ENCODE assay signal across 10 mouse cellular contexts in the genomic region with DNA sequence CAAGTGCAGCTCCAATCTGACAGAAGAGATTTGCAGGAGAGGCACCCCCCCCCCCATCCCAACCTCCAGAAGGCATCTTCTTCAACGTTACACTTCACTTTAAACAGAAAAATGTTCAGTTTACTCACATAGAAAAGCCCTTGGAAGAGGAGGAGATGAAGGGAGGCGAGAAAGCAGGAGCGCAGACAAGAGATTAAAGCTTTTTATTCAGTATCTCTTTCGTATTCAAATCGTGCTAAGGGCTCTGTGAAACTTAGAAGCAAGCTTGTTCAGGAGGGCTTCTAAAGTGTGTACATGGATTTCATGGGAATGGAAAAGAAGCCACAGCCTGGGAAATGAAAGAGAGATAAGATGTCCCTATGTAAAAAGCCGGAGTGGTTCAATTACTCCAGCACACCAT.
DNase-seq lines count a peak whose midpoint lies in the region; ATAC-seq lines count a peak whose summit lies in the region.
"Had no signal": no experiment of that assay in that cellular context is flagged by ENCODE, and none has a peak within 500 bp of the region (broad histone marks: within the 10 kb centered on the region; RNA-seq: fewer than 3 reads in every experiment).

No protein-coding gene starts in this region.

- peak overlapping the region; percentile 30; the same call in 1 of the 2 replicates for H3K4me2 ChIP-seq in kidney, embryonic 14.5 days (replicated peaks; ENCODE audit: low read depth, low read length)
- peak overlapping the region; percentile 42 for H3K4me2 ChIP-seq in embryonic facial prominence, embryonic 14.5 days (ENCODE audit: low read depth, low read length)
- peak overlapping the region; percentile 45 for H3K4me2 ChIP-seq in hindbrain, embryonic 14.5 days (replicated peaks)
- H3K4me2 ChIP-seq in midbrain, embryonic 16.5 days (ENCODE audit: low read length) = peak overlapping the region; percentile 45
- H3K4me2 ChIP-seq: liver, embryonic 13.5 days had no signal

- peaks cover 15% of the 10 kb centered on the region; the same call in 1 of the 2 replicates for H3K4me1 ChIP-seq in kidney, embryonic 14.5 days (ENCODE audit: control insufficient read depth, insufficient read depth, low read length)
- H3K4me1 ChIP-seq in embryonic facial prominence, embryonic 14.5 days (ENCODE audit: control insufficient read depth, insufficient read depth, low read length) = peaks cover 16% of the 10 kb centered on the region
- H3K4me1 ChIP-seq in hindbrain, embryonic 14.5 days (replicated peaks; ENCODE audit: control insufficient read depth, insufficient read depth, low read length) = peaks cover 16% of the 10 kb centered on the region
- peaks cover 30% of the 10 kb centered on the region for H3K4me1 ChIP-seq in midbrain, embryonic 16.5 days (ENCODE audit: control insufficient read depth, insufficient read depth, low read length)
- H3K4me1 ChIP-seq: liver, embryonic 13.5 days had no signal

- DNase-seq in kidney, postnatal 36 days = no peak
- DNase-seq in embryonic facial prominence, embryonic 14.5 days (ENCODE audit: low spot score) = no peak
- DNase-seq in hindbrain, embryonic 14.5 days (ENCODE audit: low spot score) = peak; percentile 37
- DNase-seq in testis, postnatal 10 days (ENCODE audit: low spot score) = no peak
- DNase-seq in left cerebral cortex, adult 18-20 months (ENCODE audit: low spot score in 2 of 2) = no peak
- DNase-seq: gastrocnemius, postnatal 25 days; liver, embryonic 13.5 days had no signal

- no peaks in the 10 kb centered on the region for H3K27me3 ChIP-seq in kidney, embryonic 14.5 days (ENCODE audit: control insufficient read depth, insufficient read depth, low read length)
- 0 out of 2 replicates have a peak, but pooled peaks cover 3% of the 10 kb centered on the region for H3K27me3 ChIP-seq in embryonic facial prominence, embryonic 14.5 days (replicated peaks; ENCODE audit: control insufficient read depth, insufficient read depth, low read length)
- no peaks in the 10 kb centered on the region for H3K27me3 ChIP-seq in hindbrain, embryonic 14.5 days (ENCODE audit: control insufficient read depth, insufficient read depth, low read length)
- no peaks in the 10 kb centered on the region for H3K27me3 ChIP-seq in midbrain, embryonic 16.5 days (ENCODE audit: control insufficient read depth, insufficient read depth, low read depth, low read length)
- H3K27me3 ChIP-seq: liver, embryonic 13.5 days had no signal

- no peaks in the 10 kb centered on the region for H3K9me3 ChIP-seq in kidney, embryonic 14.5 days (ENCODE audit: control insufficient read depth, low read length)
- no peaks in the 10 kb centered on the region for H3K9me3 ChIP-seq in embryonic facial prominence, embryonic 14.5 days (ENCODE audit: control insufficient read depth, low read length)
- H3K9me3 ChIP-seq in hindbrain, embryonic 14.5 days (ENCODE audit: control insufficient read depth, low read length) = no peaks in the 10 kb centered on the region
- H3K9me3 ChIP-seq in midbrain, embryonic 16.5 days (replicated peaks; ENCODE audit: control insufficient read depth, low read length, poor library complexity, severe bottlenecking) = peaks cover 4% of the 10 kb centered on the region; the same call in 1 of the 2 replicates
- H3K9me3 ChIP-seq: liver, embryonic 13.5 days had no signal

- H3K27ac ChIP-seq in kidney, embryonic 14.5 days (ENCODE audit: low read depth, low read length) = no peak overlapping the region
- no peak overlapping the region for H3K27ac ChIP-seq in embryonic facial prominence, embryonic 14.5 days (replicated peaks; ENCODE audit: low read depth, low read length)
- H3K27ac ChIP-seq in hindbrain, embryonic 14.5 days = peak overlapping the region; percentile 59; the same call in 1 of the 2 replicates
- peak overlapping the region; percentile 33 for H3K27ac ChIP-seq in midbrain, embryonic 16.5 days (ENCODE audit: low read length)
- H3K27ac ChIP-seq: liver, embryonic 13.5 days had no signal

- no peaks in the 10 kb centered on the region for H3K36me3 ChIP-seq in kidney, embryonic 14.5 days (ENCODE audit: control insufficient read depth, insufficient read depth, low read length)
- H3K36me3 ChIP-seq in embryonic facial prominence, embryonic 14.5 days (ENCODE audit: control insufficient read depth, insufficient read depth, low read length) = no peaks in the 10 kb centered on the region
- H3K36me3 ChIP-seq in hindbrain, embryonic 14.5 days (replicated peaks; ENCODE audit: control insufficient read depth, insufficient read depth) = no peaks in the 10 kb centered on the region
- no peaks in the 10 kb centered on the region for H3K36me3 ChIP-seq in midbrain, embryonic 16.5 days (ENCODE audit: control insufficient read depth, insufficient read depth, low read length)
- H3K36me3 ChIP-seq: liver, embryonic 13.5 days had no signal

- no peak overlapping the region for H3K4me3 ChIP-seq in kidney, embryonic 14.5 days (ENCODE audit: low read length)
- H3K4me3 ChIP-seq in embryonic facial prominence, embryonic 14.5 days (ENCODE audit: low read depth, low read length) = peak overlapping the region; percentile 11; the same call in 1 of the 2 replicates
- no peak overlapping the region for H3K4me3 ChIP-seq in hindbrain, embryonic 14.5 days (replicated peaks; ENCODE audit: low read length)
- H3K4me3 ChIP-seq in midbrain, embryonic 16.5 days (ENCODE audit: low read depth, low read length) = no peak overlapping the region
- H3K4me3 ChIP-seq: liver, embryonic 13.5 days had no signal

- H3K9ac ChIP-seq in kidney, embryonic 14.5 days (ENCODE audit: low read depth, low read length) = no peak overlapping the region
- H3K9ac ChIP-seq in embryonic facial prominence, embryonic 14.5 days (ENCODE audit: low read depth, low read length) = no peak overlapping the region
- H3K9ac ChIP-seq in hindbrain, embryonic 14.5 days = 0 out of 2 replicates have a peak overlapping the region, but pooled peaks have one; percentile 13
- no peak overlapping the region; the same call in 1 of the 2 replicates for H3K9ac ChIP-seq in midbrain, embryonic 16.5 days (ENCODE audit: low read depth, low read length)
- H3K9ac ChIP-seq: liver, embryonic 13.5 days had no signal

- ATAC-seq in kidney, embryonic 14.5 days (ENCODE audit: low FRiP score, low TSS enrichment) = no peak
- no peak for ATAC-seq in embryonic facial prominence, embryonic 14.5 days (ENCODE audit: low read depth)
- no peak for ATAC-seq in hindbrain, embryonic 14.5 days (ENCODE audit: low FRiP score)
- no peak for ATAC-seq in midbrain, embryonic 16.5 days
- no peak for ATAC-seq in megakaryocyte, adult 5-6 weeks (ENCODE audit: poor library complexity, severe bottlenecking)

- 28% methylated on average over 6 of the region's 6 CpGs for WGBS in kidney, embryonic 14.5 days
- 20% methylated on average over 6 of the region's 6 CpGs for WGBS in embryonic facial prominence, embryonic 14.5 days
- WGBS in hindbrain, embryonic 14.5 days = 14% methylated on average over 6 of the region's 6 CpGs
- WGBS in midbrain, embryonic 16.5 days = 6% methylated on average over 6 of the region's 6 CpGs

Comparison
In these comparisons a context has a peak if more than half of its experiments do, and no peak if none do; other contexts are left out.
1. H3K27ac ChIP-seq: peak in hindbrain, embryonic 14.5 days (single experiment) and midbrain, embryonic 16.5 days (single experiment); none in kidney, embryonic 14.5 days (single experiment) and embryonic facial prominence, embryonic 14.5 days (single experiment).
2. Peak in every context shown above with its lines, with median percentiles within 50 percentile points of each other: H3K4me2 ChIP-seq.